Mouse (Mus musculus) limb, embryonic 13.5 days (tissue): ENCODE measurements at regions not wholly inside any gene's neighbourhood (a gene's known extent, or its start where the extent isn't known, plus 50 kb on each side); places are given as distances from the start of the nearest gene placed in this dataset.

Experiments used
- ATAC-seq: fragments of 200-750 bp; cut with Nextera tagmentation; 2 replicates; pipeline ENCODE4 v1.8.0; 2017; ENCODE audit warnings: low read depth, moderate number of reproducible peaks, moderate TSS enrichment; ENCODE audit not compliant: low FRiP score
- H3K27ac ChIP-seq: fragments of 300-500 bp; sonication (generic); 2 replicates; pipeline ENCODE4 v1.5.1; 2015; ENCODE audit warnings: inconsistent platforms, mild to moderate bottlenecking, moderate library complexity
- H3K27me3 ChIP-seq: fragments of 300-500 bp; sonication (generic); 2 replicates; pipeline ENCODE4 v1.6.1; 2015; ENCODE audit warnings: mild to moderate bottlenecking, inconsistent platforms
- H3K36me3 ChIP-seq: fragments of 300-500 bp; sonication (generic); 2 replicates; pipeline ENCODE4 v1.6.1; 2015; ENCODE audit warnings: inconsistent platforms, mild to moderate bottlenecking, moderate library complexity
- H3K4me1 ChIP-seq: fragments of 300-500 bp; sonication (generic); 2 replicates; pipeline ENCODE4 v1.6.1; 2015; ENCODE audit warnings: inconsistent platforms
- H3K4me2 ChIP-seq: fragments of 300-500 bp; sonication (generic); replicated peaks from 2 replicates; pipeline ENCODE4 v1.6.1; 2015; ENCODE audit warnings: inconsistent platforms, mild to moderate bottlenecking, moderate library complexity
- H3K4me3 ChIP-seq: fragments of 300-500 bp; sonication (generic); 2 replicates; pipeline ENCODE4 v1.5.1; 2015; ENCODE audit warnings: moderate library complexity, mild to moderate bottlenecking, inconsistent platforms
- H3K9ac ChIP-seq: fragments of 300-500 bp; sonication (generic); 2 replicates; pipeline ENCODE4 v1.6.1; 2015; ENCODE audit warnings: mild to moderate bottlenecking, inconsistent platforms
- H3K9me3 ChIP-seq: fragments of 300-500 bp; sonication (generic); 2 replicates; pipeline ENCODE4 v1.6.1; 2016; ENCODE audit warnings: inconsistent platforms
- WGBS: fragments of 180-500 bp; shearing (Covaris S2); methylation state at CpG from one replicate; pipeline ENCODE4 v1.1.7; 2015; 5-methylcytosine and 5-hydroxymethylcytosine counted together

GRCm38 (mm10) chr15:96197413-96197812 is 89.9 kb upstream of the Arid2 start:
- Histone ChIP-seq H3K4me2 (no peak overlapping the region), H3K36me3 (no peaks in the 10 kb centered on the region), H3K27me3 (no peaks in the 10 kb centered on the region), H3K9ac (no peak overlapping the region), H3K27ac (no peak overlapping the region), H3K4me3 (no peak overlapping the region), H3K9me3 (peaks cover 13% of the 10 kb centered on the region), H3K4me1 (no peaks in the 10 kb centered on the region)
- 71% methylated on average over 10 of the region's 10 CpGs for WGBS
- no peak for ATAC-seq

- Histone ChIP-seq H3K4me3 (no peak overlapping the region), H3K27ac (no peak overlapping the region), H3K9me3 (peaks cover 9% of the 10 kb centered on the region), H3K4me2 (no peak overlapping the region), H3K9ac (no peak overlapping the region), H3K36me3 (no peaks in the 10 kb centered on the region), H3K4me1 (no peaks in the 10 kb centered on the region), H3K27me3 (no peaks in the 10 kb centered on the region)
- WGBS = 51% methylated on average over 5 of the region's 5 CpGs
- ATAC-seq = no peak
Observed at GRCm38 (mm10) chr15:96197932-96198331, 89.4 kb upstream of the Arid2 start.

DNA sequence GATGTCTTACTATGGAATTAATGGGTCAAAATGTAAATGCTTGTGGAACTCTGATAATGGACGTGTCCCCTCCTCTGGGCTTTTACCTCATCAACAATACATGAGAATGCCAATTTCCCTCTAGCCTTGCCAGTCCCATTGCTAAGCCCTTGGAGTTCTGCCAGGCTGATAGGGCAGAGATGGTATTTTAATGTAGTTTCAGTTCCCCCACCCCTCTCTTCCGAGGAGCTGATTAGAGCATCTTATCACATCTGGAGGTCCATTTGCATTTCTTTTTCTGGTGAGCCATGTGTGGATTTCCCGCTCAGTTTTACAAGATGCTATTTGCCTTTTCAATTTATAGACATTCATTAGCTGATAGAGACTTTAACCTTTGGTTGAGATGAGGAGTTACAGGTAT is 86.0 kb upstream of the Arid2 start:
- Histone ChIP-seq H3K27me3 (no peaks in the 10 kb centered on the region), H3K4me1 (no peaks in the 10 kb centered on the region), H3K4me3 (no peak overlapping the region), H3K9me3 (no peaks in the 10 kb centered on the region), H3K9ac (no peak overlapping the region), H3K4me2 (no peak overlapping the region), H3K36me3 (no peaks in the 10 kb centered on the region), H3K27ac (no peak overlapping the region)
- 71% methylated on average over 3 of the region's 3 CpGs for WGBS
- no peak for ATAC-seq

GRCm38 (mm10) chr15:96201701-96202460 is 85.4 kb upstream of the Arid2 start:
- Histone ChIP-seq H3K4me3 (no peak overlapping the region), H3K27me3 (no peaks in the 10 kb centered on the region), H3K36me3 (no peaks in the 10 kb centered on the region), H3K9ac (no peak overlapping the region), H3K27ac (no peak overlapping the region), H3K4me1 (no peaks in the 10 kb centered on the region), H3K4me2 (no peak overlapping the region), H3K9me3 (no peaks in the 10 kb centered on the region)
- WGBS = 90% methylated on average over 10 of the region's 10 CpGs
- ATAC-seq = no peak

DNA sequence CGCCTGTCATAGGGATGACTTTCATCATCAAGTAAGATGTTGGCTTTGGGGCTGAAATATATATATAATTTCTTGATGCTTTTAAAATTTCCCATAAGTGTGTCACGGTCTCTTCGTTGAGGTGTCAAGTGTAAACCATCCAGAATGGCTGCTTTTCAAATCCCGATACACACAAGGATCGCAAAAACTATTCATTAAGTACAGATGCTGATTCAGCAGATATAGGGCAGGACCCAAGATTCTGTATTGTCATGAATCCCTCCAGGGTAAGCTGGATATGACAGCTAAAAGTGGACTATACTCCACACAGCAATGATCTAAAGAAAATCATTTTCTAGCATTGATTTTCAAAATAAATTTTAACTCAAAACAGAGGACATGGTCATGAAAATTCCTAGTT is 83.1 kb upstream of the Arid2 start:
- ATAC-seq = no peak
- H3K9ac ChIP-seq = no peak overlapping the region
- no peaks in the 10 kb centered on the region for H3K9me3 ChIP-seq
- no peak overlapping the region for H3K27ac ChIP-seq
- H3K36me3 ChIP-seq = no peaks in the 10 kb centered on the region
- H3K4me1 ChIP-seq = no peaks in the 10 kb centered on the region
- H3K4me3 ChIP-seq = no peak overlapping the region
- 91% methylated on average over 5 of the region's 5 CpGs for WGBS
- H3K4me2 ChIP-seq = no peak overlapping the region
- no peaks in the 10 kb centered on the region for H3K27me3 ChIP-seq

- H3K9ac ChIP-seq = no peak overlapping the region
- no peak overlapping the region for H3K27ac ChIP-seq
- H3K4me2 ChIP-seq = no peak overlapping the region
- no peaks in the 10 kb centered on the region for H3K36me3 ChIP-seq
- H3K9me3 ChIP-seq = no peaks in the 10 kb centered on the region
- H3K4me1 ChIP-seq = no peaks in the 10 kb centered on the region
- 77% methylated on average over 5 of the region's 5 CpGs for WGBS
- H3K4me3 ChIP-seq = no peak overlapping the region
- no peaks in the 10 kb centered on the region for H3K27me3 ChIP-seq
- ATAC-seq = no peak
Observed at GRCm38 (mm10) chr15:96204623-96205022, 82.7 kb upstream of the Arid2 start.

DNA sequence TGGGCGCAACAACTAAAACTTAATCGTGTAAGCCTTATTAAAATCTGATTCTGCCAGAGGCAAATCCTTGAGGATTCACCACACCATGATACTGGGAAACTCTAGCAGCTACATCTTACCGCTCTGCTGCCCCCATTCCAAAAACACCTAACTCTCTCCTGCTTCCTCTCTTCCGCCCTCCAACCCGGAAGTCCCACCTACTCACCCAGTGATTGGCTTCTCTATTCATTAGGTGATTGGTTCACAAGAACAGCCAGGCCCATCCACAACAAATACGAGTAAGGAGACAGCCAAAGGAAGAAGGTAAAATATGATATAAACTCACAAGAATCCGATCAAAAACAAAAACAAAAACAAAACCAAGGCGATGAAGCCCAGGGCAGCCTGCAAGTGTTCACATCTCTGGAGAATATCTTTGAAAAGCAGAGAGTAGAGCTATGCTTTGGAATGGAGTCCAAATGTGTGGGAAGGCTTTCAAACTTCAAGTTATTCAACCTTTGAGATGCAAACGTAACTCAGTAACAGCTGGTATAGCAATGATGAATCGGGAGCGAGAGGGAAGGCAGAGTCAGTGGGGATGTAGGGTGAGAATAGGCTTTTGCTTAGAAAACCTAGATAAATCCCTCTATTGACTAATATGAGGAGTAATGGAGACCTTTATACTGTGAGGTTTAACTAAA is 76.5 kb upstream of the Arid2 start:
- no peak for ATAC-seq
- WGBS = 85% methylated on average over 11 of the region's 11 CpGs
- Histone ChIP-seq H3K36me3 (no peaks in the 10 kb centered on the region), H3K9me3 (no peaks in the 10 kb centered on the region), H3K27me3 (no peaks in the 10 kb centered on the region), H3K4me2 (no peak overlapping the region), H3K27ac (no peak overlapping the region), H3K4me1 (no peaks in the 10 kb centered on the region), H3K9ac (no peak overlapping the region), H3K4me3 (no peak overlapping the region)

GRCm38 (mm10) chr15:96213541-96214312 is 73.6 kb upstream of the Arid2 start:
- 80% methylated on average over 24 of the region's 24 CpGs for WGBS
- Histone ChIP-seq H3K27ac (no peak overlapping the region), H3K4me1 (no peaks in the 10 kb centered on the region), H3K9ac (no peak overlapping the region), H3K36me3 (no peaks in the 10 kb centered on the region), H3K27me3 (no peaks in the 10 kb centered on the region), H3K4me2 (no peak overlapping the region), H3K9me3 (no peaks in the 10 kb centered on the region), H3K4me3 (no peak overlapping the region)
- ATAC-seq = no peak

DNA sequence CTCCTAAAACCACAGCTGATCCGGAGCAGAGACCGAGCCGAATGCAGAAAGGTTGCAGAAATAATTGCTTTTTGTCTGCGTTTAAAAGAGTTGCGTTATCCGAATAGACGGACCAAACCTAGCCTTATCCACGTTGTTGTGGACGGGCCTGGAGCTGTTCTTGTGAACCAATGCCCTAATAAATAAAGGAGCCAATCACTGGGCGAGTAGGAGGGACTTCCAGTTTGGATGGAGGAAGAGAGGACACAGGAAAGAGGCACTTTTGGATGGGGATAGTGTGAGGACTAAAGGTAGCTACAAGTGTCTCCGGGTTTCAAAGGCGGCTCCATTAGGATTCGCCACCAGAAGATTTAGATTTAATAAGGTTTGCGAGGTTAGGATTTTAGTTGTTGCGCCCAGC is 69.4 kb upstream of the Arid2 start:
- no peak overlapping the region for H3K27ac ChIP-seq
- H3K27me3 ChIP-seq = no peaks in the 10 kb centered on the region
- H3K9ac ChIP-seq = no peak overlapping the region
- no peaks in the 10 kb centered on the region for H3K4me1 ChIP-seq
- ATAC-seq = no peak
- no peaks in the 10 kb centered on the region for H3K9me3 ChIP-seq
- no peak overlapping the region for H3K4me2 ChIP-seq
- H3K4me3 ChIP-seq = no peak overlapping the region
- H3K36me3 ChIP-seq = no peaks in the 10 kb centered on the region
- 94% methylated on average over 15 of the region's 15 CpGs for WGBS

DNA sequence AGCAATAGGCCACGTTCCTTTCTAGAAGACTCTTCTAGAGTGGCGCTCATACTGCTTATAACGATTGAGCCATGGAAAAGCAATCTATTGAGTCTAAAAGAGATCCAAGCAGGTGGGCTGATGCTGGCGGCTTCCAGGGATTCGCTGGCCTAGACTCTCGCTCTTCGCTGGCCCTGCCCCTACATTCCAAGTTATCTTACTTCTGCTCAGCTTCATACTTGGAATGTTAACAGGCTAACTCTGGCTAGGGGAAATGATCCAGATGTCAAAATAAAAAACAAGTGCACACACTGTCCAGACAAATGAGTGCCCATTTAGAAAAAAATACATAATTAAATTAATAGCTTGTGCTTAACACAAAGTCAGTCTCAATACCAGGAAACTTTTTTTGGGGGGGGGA is 67.6 kb upstream of the Arid2 start:
- Histone ChIP-seq H3K36me3 (no peaks in the 10 kb centered on the region), H3K27me3 (no peaks in the 10 kb centered on the region)

DNA sequence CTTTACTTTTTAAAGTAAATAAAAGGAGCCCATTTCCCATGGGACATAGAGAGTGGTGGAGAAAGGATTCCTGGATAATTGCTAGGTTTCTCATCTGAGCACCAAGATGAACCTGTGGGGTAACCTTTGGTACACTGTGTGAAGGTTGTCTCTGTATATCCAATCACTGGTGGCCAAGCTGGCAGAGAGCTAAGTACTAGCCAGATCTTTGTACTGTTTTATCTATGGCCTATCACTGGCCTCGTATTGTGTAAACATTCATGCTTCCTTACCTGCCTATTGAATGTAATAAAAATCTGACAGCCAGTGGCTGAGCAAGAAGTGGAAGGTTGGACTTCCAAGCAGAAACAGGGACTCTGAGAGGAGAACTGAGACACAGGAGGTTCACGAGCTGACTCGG is 55.3 kb upstream of the Arid2 start:
- Histone ChIP-seq H3K36me3 (no peaks in the 10 kb centered on the region), H3K9ac (no peak overlapping the region), H3K27ac (no peak overlapping the region), H3K27me3 (no peaks in the 10 kb centered on the region), H3K4me3 (no peak overlapping the region), H3K9me3 (no peaks in the 10 kb centered on the region), H3K4me2 (no peak overlapping the region), H3K4me1 (no peaks in the 10 kb centered on the region)
- 89% methylated on average over 3 of the region's 3 CpGs for WGBS
- ATAC-seq = no peak

More for the DNA sequence above, 67.6 kb upstream of the Arid2 start:
- Histone ChIP-seq H3K4me2 (no peak overlapping the region), H3K9me3 (no peaks in the 10 kb centered on the region), H3K27ac (no peak overlapping the region), H3K9ac (no peak overlapping the region), H3K4me3 (no peak overlapping the region), H3K4me1 (no peaks in the 10 kb centered on the region)
- WGBS = 89% methylated on average over 7 of the region's 7 CpGs
- no peak for ATAC-seq

- Histone ChIP-seq H3K4me1 (no peaks in the 10 kb centered on the region), H3K27ac (no peak overlapping the region), H3K4me2 (no peak overlapping the region), H3K4me3 (no peak overlapping the region), H3K27me3 (no peaks in the 10 kb centered on the region), H3K9ac (no peak overlapping the region), H3K9me3 (no peaks in the 10 kb centered on the region), H3K36me3 (no peaks in the 10 kb centered on the region)
- no peak for ATAC-seq
Observed at GRCm38 (mm10) chr15:96233113-96233512, 54.2 kb upstream of the Arid2 start.
